Mouse (Mus musculus) adrenal gland, postnatal 14 days (tissue): ENCODE measurements around the gene Cacna1e. TPM values are rescaled to one million over a fixed set of nuclear protein-coding genes. Genes with fewer than 3 reads are reported as not detected.

Experiments
- DNase-seq: peaks from one replicate; pipeline ENCODE4 v3.0.0; 2021; ENCODE audit warnings: mixed read lengths
- total RNA-seq: library from RNA; stranded (reverse); gene quantifications from 2 replicates; pipeline ENCODE4 v1.2.3, GENCODE M21; 2021

The Cacna1e gene
- total RNA-seq, 1 experiment from 2014 or later: 0.30 TPM

DNA sequence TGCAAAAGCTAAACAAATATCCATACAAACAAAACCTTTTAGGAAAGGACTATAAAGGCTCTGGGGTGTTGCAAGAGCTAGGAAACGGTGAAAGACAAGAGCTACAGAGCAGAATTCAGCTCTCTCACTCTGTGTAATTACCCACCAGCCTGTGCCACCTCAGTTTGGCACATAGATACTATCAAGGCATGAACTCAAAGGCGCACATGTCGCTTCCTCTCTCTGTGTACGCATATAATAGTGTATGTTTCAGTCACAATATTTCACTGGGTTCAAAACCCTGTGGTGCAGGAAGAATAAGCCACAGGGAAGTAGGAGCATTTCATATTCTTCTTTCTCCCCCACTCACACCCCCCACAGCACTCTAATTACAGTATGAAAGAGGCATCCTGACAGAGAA is 380.3 kb downstream of the Cacna1e start:
- no peak for DNase-seq

DNA sequence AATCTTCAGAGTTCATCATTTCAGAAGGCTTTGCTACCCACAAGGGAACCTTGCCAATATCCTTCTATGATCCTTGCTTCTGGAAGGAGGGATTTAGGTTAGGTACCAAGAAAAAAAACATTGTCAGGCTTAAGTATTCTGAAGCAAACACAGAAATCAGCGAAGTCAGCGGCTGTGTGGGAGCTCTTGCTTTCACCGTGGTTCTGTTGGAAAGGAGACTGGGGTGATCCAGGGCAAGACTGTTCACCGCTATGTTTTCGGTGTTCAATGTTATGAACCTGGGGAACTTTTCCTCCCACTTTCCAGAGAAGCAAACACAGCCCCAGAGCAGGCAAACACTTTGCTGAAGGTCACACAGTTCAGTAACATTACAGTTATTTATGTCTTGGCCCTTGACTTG is 383.4 kb downstream of the Cacna1e start:
- no peak for DNase-seq

DNA sequence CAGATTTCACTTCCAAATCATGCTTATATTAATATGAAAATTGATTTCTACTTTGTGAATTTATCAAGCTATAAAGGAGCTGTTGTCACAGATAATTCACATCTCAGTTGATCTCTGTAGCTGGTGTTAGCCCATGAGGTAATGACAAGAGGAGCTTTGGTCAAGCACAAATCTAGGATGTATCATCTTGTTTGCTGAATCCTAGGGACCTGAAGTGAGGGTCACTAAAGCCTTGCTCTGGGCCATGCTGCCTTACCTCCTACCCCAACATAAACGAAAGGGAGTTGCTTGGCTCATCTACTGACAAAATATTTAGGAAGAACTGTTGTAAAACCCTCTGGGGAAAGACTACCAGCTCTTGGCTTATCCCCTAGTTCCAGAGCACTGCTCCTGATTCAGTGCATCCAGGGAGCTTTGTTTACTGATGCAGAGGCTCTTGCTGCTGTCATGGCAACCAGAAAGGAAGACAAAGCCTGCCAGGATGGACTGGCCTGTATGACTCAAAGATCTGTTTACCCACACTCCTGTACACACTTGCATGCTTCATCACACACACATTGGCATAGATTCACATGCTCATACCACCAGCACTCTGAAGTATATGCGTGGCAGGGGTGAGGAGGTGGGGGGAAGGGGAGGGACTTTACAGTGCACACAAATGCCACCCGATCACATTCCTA is 384.0 kb downstream of the Cacna1e start:
- no peak for DNase-seq

DNA sequence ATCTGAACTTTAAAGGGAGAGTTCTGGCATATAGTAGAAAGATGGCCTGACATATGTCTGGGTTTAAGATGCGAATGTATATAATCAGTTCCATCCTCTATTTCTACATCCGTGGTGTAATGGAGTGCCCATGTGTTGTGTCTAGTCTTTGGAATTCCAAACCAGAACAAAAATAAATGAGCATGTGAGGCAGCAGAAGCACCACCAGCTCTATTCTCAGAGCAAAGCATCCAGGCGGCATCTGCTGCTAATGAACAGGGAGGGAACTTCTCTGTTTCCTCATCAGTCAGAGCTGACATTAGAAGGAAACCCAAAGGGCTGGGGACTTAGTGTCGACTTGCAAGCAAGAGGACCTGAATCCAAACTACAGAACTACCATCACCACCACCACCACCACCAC is 385.5 kb downstream of the Cacna1e start:
- no peak for DNase-seq

DNA sequence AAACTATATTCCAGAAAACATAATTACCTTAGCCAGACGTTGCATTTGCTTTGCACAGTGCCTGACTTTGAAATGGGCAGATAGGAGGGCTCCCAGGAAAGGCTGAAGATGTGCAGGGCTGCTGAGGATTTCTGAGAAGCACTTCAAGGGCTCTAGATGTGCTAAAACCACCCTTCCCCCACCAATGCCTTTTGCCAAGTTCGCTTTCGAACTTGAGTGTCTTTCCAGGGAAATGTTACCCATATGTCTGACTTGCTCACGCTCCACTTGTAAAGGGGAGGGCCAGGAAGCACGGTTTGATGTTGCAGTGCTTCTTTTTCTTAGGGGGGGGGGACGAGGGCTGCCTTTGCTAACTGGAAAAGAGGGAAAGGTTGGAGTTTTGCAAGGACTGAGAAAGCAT is 393.2 kb downstream of the Cacna1e start:
- DNase-seq: no peak

DNA sequence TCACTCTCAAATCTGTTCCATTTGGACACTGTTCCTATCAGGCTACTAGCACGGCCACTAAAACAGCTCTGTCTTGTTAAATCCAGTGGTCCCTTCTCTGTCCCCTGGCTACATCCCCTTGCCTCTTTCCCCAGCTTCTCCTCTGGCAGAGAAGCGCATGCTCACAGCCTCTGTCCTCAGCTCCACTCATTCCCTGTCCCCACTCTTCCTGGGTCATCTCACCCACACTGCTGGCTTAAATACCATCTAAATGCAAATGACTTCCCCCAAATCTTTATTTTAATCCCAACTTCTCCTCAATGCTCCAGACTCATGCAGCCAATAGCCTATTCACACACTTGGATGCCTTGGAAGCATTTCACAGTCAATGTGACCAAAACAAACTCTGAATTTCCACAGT is 407.6 kb downstream of the Cacna1e start:
- no peak for DNase-seq

DNA sequence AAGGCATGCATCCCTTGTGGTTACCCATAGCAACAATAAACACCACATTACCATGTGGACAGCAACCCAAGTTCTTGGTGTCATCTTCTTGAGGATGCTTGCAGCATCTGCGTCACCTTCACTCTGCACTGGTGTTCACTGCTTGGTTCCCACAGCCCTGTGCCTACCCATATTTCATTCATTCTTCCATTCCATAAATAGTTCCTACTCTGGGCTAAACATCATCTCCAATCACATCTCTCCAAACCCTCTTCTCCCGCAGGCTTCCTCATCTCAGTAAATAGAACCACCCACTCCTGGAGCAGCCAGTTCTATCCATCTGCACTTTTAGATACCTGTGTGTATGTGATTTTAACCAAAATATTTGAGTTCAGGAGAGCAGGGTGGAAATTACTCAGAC is 408.6 kb downstream of the Cacna1e start:
- no peak for DNase-seq

DNA sequence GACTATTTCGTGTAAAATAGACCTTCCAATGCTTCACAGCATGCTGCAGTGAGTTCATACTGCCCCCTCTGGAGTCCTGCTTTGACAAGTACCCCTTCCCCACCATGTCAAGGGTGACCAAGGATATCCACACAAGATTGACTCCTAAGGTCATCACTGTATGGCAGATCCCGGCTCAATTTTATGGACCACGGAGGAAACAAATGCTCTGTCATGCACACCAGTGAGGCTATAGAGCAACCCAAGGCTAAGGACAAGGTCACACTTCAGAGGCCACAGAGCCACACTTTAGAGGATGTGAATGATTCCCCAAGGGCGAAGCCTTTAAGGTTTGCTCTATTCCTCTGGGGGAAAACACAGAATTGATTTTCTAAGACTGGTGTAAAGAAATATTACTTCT is 410.1 kb downstream of the Cacna1e start:
- DNase-seq: peak; percentile 6

DNA sequence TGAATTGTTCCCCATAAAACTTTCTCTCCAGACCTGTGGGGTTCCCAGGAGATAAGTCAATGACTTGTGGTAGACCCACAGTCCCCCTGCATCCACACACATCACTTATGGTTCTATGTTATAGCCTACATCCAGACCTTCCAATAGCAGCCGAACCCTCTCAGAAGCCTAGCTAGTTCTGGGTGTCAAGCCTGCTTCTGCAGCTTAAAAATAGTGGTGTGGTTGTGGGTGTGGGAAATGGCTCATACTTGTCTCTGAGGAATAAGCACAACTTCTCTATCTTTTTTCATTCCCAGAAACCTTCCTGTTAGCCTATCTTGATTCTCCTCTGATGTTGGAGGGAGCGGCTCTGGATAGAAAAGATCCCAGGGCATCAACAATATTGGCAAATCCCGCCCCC is 417.0 kb downstream of the Cacna1e start:
- no peak for DNase-seq

DNA sequence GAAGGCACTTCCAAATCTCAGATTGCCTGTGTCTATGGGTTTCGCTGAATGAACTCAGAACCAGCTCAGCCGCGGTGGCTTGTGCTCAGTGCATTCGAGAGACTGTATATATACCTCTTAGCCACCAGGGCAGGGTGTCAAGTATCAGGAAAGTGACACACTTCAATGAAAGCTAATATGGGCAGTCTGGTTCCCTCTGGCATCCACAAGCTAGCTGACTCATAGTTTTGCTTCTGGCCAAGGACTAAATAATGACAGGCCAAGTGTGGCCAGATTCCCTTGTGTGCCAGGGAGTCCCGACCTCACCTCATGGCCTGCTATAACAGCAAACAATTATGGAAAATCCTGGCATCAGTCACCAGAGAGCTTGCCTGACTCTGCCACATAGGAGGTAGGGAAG is 422.8 kb downstream of the Cacna1e start:
- peak; percentile 54 for DNase-seq

DNA sequence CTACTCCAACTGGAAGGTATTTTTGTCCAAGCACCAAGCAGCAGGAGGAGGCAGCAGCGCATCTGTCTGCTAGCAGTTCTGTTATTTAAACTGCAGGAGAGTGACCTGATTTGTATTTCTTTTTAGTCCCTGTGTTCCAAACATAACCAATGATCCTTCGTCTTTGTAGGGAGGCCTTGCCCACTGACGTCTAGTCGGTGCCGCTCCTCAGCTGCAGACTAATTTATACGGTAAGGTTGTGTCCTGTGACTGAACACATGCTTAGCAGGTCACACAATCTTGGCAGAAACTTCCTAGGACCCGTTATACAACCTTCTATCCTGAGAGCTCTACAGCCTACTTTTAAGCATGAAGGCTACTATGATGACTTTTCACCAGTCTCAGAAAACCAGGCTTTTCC is 424.2 kb downstream of the Cacna1e start:
- no peak for DNase-seq

DNA sequence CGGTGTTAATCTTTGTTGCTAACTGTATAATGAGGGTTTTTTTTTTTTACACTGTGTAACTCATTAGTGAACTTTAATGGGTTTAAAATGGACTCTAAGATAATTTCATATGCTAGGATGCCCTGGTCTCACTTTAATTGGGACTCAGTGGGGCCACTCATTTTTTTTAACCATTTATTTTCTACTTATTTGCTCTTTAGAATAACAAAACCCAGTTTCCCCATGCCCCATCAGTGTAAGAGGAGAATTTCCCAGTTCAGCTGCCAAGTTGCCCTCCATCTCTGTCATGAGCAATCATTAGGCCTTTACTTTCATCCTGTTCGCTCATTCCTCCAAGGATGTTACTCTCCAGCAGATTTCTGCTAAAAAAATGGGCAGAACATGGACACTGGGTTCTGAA is 425.7 kb downstream of the Cacna1e start:
- DNase-seq: no peak

DNA sequence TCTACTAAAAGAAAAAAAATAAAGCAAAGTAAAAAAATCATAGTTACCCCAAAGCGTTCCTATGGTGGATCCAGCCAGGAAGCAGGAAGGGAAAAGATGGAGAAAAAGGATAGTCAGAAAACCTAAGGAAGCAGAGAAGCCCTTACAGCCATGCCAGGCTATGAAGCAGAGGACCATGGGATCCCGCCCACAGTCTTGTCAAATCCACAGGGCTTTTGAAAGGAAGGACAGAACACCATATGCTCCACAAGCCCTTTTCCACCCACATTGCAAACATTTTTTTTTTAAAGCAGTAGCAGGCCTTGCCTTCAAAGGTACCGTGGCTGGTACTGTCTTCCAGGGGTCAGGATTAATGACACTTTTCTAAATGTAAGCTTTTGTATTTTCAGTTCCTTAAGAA is 433.5 kb downstream of the Cacna1e start:
- no peak for DNase-seq

DNA sequence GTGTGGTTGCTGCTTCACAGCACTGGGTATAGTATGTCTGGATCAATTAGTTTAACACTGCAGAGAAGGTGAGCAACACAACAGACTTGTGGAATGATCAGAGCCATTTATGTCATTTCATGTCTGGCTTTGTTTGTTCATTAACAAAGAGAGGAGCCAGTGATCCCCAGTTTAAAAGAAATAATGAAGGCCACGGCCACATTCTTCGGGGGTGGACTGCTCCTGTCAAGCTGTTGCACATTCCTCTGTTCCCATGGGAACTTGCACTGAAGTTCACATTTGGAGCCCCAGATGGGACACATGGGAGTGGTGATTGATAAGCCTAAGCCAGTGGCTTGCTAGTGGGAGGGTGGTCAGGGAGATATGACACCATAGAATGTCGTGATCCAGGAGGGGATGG is 437.8 kb downstream of the Cacna1e start:
- no peak for DNase-seq

DNA sequence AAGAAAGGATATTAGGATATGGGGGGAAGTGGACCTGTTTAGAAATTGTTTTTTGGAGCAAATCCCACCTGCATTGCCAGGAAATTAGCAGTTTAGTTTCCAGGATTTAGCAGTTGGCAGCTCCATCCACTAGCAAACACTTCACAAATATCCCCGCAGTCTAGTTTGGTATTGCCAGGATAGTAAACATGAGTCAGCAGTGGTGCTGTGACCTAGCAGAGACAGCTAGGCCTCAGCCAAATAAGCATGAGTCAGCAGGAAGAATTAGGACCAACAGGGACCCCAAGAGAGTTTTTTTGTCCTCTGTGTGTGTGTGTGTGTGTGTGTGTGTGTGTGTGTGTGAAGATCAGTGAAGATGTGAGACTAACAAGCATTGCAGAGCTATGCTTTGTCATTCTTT is 450.8 kb downstream of the Cacna1e start:
- DNase-seq: no peak

DNA sequence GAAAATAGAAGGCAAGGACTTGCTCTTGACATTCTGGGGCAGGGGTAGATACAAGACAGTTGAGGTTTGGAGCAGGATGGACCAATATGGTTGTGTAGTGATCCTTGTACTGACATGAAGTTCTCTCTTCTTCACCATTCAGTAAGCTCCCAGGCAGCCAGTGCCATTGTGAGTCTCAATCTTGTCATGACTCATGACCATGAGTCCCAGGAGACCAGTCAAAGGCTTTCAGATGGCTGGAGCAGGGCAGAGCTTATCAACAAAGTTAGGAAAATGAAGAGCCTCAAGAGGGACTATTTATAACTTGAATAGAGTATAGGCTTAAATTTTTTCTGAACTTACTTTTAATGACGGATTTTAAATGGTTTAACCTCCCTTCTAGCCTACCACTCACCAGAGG is 451.2 kb downstream of the Cacna1e start:
- no peak for DNase-seq

DNA sequence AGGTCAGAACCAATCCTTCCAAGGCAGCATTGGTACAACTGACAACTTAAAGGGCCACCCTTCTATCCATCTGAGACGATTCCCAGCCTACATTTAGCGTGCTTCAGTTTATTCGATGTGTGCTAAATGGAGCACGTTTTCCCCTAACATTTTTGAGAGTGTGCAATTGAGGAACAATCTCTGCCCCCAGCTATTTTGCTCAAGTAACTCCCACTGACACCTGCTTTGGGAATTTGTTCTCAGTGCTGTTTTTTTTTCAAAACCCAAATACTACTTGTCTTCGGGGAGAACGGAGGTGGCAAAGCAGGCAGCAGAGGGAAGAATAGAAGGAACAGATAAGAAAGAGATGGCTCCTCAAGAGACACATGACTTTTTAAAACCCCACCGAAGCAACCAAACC is 456.0 kb downstream of the Cacna1e start:
- no peak for DNase-seq

DNA sequence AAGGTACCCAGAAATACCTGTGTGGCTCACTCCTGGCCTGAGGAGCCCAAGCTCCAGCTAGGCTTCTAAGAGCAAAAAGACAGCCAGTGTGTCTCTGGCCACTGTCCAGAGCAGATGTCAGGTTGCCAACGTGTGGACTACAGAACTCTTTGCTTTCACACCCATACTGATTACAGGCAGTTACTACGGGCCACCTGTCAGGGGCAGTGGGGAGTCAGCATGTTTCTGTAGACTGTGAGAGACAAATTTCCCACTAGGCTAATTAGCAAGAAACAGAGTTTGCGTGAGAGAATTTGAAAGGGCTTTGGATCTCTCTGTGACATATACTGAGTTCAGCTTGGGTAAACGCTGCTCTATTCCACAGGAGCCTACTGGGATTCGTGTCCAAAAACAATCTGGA is 466.0 kb downstream of the Cacna1e start:
- DNase-seq: peak; percentile 18

DNA sequence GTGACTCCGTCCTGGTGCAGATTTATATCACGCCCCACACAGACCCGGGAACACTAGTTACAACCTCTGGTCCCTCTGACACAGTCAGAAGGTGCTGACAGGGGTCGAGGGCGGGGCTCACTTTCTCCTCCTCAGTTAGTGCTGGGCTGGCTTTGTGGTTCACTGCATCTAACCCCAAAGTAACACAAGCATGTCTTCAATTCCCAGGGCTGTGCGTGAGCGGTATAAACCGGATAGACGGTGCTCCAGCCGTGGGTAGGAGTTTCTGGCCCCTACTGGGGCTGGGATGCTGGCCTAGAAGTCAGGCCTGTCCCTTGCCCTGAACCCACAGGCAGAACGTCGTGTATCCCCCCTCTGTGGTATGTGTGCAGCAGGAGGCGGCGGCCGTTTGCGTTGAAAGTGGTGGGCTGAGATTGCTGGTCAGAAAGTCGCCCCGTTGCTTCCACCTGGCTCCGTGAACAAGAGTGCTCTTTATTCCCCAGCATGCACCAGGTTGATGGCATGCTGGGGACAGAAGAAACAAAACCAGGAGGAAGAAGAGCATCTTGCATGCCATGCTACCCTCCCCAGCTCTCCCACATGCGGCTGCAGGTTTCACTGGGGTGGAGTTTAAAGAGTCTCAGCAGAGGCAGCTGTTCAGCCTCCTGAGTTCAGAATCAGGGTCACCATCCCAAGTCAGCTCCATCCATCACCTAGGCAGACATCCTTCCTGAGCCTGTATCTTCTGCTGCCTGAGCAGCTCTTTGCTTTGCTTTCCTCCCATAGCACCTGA is 467.7 kb downstream of the Cacna1e start:
- no peak for DNase-seq

DNA sequence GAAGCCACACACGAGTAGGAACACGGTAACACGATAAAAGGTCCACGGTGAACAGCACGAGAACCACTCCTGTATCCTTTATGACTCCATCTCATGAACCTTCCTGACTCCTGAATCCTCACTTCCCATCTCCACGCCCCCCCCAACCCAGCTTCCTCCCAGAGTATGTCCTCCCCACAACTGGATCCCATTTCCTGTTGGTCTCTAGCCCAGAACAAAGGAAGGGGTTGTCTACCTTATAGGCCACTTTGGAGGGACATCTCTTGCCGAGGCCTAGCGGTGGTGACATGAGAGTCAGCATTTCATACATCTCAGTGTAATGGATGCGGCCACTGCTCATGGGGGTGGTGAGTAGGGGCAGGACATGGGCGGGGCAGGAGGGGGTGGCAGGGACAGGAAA is 468.5 kb downstream of the Cacna1e start:
- DNase-seq: peak; percentile 8

DNA sequence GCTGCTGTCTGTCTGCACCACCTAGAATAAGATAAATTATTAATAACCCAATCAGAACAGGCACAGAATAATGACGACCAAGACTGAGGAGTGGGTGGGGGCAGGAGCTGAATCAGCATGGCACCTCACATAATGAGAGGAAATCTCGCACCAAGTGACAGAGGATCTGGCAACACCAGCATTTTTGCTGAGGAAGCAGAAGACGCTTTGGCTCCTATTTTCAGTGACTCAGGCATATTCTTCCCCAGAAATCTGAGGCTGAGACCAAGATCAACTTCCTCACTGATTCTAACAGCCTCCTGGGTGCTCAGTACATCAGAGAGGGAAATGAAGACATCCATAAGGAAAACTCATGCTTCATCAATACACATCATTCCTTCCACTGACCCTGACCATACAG is 471.2 kb downstream of the Cacna1e start:
- DNase-seq: no peak

DNA sequence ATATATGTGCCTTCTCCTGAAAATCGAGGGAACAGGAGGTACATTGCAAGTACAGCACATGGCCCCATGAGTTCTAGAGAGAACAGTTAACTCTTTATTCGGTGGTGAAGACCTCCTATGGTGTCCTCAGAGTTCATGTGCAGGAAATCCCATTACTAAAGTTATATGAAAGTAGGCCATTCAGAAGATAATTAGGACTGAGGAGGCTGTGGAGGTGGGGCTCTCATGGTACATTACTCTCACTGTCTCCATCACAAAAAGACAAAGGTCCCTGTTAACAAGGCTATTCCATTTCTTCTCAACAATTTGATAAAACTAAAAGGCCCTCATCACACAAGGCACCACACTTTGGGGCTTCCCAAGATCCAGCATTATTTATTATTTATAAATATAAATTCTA is 475.2 kb downstream of the Cacna1e start:
- DNase-seq: no peak

DNA sequence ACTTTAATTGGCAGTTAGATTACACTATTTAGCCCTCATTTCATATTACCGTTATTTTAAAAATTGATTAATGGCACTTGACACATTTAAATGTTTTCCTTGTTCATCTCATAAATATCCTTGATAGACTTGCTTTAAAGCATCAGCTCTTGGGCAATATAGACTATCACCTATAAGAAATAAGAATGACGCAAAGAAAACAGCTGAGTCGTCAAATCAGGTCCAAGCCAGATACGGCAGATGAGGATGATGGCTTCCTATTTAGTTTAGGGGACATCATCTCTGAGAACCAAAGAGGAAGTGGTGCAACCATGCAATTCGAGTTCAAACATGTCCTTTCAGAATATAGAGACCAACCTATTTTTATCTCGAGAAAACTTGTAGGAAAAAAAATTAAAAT is 492.3 kb downstream of the Cacna1e start:
- DNase-seq: no peak
